Mouse (Mus musculus) mouse embryonic stem cell (cell line): ENCODE data around the gene Camk2d.

ENCODE experiments used
- in situ Hi-C, 2 experiments: fragments of 300-500 bp; cut with MboI; formaldehyde crosslinking; loops; 1 replicate in 1 of 2; 3 replicates in 1 of 2; pipeline ENCODE4 v1.14.3; 2019 to 2020; ENCODE audit warnings: low sequenced_read_pairs in 2 of 2, low pct_unique_long_range_greater_than_20kb in 1 of 2, mixed read lengths in 1 of 2; ENCODE audit not compliant: unreplicated experiment in 1 of 2

Gene Camk2d

GRCm38 (mm10) chr3:126705490-126705889, 109.4 kb downstream of the Camk2d start:
- in situ Hi-C loops: no loop called here

DNA sequence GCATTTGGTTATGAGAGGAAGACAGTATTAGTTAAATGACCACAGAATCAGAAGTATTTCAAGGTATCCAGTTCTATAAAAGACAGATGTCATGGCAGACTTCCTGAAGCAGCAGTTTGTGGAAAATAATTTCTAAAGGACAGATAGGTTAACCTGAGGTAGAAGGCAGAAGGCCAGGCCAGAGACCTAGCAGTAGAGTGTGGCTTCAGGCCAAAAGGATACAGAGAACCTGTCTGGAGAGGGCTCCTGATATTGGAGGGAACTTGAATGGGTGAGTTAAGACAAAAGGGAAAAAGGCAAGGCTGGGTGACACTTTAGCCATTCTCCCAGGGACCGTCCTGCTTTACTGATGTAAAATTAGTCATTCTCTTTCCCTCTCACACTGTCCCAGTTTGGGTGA, 118.2 kb downstream of the Camk2d start:
- in situ Hi-C loops: no loop called here

GRCm38 (mm10) chr3:126723021-126723449, 126.9 kb downstream of the Camk2d start:
- in situ Hi-C loops: no loop called here

- in situ Hi-C loops: no loop called here
Measured at GRCm38 (mm10) chr3:126723458-126723857, 127.4 kb downstream of the Camk2d start.

GRCm38 (mm10) chr3:126725647-126726046, 129.5 kb downstream of the Camk2d start:
- in situ Hi-C loops: no loop called here

- in situ Hi-C loops: no loop called here
Measured at GRCm38 (mm10) chr3:126727387-126727786, 131.3 kb downstream of the Camk2d start.

- in situ Hi-C loops: no loop called here
Measured at GRCm38 (mm10) chr3:126730411-126730810, 134.3 kb downstream of the Camk2d start.

GRCm38 (mm10) chr3:126732323-126732722, 136.2 kb downstream of the Camk2d start:
- in situ Hi-C loops: no loop called here

DNA sequence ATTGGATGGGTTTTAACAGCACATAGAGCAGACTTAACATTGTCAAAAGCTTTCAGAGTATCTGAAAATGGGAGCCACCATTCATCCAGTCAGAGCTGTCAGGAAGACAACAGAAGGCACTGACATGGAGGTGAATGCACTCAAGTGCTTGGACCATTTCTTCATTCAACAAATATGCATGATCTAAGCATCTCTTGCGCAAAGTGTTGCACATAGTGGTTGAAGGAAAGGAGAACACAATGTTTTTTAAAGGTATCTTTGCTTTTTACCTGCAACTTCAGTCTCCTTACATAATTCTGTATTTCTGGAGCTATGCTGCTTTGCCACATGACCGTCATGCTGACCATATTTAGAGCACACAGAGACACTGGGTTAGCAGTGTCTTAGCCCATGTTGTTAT, 138.4 kb downstream of the Camk2d start:
- in situ Hi-C loops: no loop called here

DNA sequence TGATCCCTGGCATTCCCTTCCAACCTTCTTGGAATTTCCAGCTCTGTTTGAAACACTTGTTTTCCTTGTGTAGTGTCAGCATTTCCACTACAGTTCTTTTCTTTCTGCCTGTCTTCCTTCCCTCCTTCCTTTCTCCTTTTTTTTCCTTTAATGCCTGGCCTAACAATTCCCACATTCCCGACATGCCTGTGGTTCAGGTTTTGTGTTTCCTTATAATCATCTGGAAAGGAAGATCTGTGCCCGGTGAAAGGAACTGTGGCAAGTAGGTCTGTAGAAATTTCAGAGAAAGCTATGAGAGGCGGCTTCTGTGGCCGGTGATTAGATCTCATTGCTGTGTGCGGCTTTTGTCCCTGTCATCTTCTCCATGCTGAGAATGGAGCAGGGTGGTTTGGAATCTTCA, 139.1 kb downstream of the Camk2d start:
- in situ Hi-C loops: no loop called here

- in situ Hi-C loops: no loop called here
Measured at GRCm38 (mm10) chr3:126737128-126737527, 141.0 kb downstream of the Camk2d start.

GRCm38 (mm10) chr3:126740146-126740545, 144.0 kb downstream of the Camk2d start:
- in situ Hi-C loops: no loop called here

DNA sequence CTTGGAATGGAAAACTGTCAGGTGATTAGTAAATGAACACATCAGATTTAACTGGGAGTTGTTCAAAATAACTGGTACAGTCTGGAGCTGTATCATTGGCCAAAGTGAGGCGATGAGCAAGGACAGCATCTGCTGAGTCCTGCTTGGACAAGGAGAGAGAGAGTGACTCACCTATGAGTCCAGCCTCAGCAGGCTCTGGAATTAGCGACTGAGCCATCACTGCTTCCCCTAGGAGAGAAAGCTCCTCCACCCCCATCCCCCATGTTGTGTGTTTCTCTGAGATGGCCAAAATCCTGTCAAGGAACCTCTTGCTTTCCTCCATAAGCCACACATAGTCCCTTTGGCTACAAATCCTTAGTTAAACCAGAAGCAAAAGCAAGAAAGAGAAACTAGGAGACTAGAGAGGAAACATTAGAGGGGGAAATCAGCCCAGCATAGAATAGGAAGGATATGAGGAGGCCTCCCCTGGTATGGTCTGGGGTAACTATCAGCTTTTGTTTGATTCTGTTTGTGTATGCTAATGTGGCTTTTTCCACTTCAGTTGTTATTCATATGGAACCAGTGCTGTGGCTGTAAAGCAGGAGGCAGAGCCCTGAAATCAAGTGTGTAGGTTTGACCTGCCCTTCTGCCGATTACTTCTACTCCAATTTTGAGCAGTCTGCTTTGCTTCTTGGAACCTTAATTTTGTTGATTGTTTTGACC, 148.5 kb downstream of the Camk2d start:
- in situ Hi-C loops: no loop called here

DNA sequence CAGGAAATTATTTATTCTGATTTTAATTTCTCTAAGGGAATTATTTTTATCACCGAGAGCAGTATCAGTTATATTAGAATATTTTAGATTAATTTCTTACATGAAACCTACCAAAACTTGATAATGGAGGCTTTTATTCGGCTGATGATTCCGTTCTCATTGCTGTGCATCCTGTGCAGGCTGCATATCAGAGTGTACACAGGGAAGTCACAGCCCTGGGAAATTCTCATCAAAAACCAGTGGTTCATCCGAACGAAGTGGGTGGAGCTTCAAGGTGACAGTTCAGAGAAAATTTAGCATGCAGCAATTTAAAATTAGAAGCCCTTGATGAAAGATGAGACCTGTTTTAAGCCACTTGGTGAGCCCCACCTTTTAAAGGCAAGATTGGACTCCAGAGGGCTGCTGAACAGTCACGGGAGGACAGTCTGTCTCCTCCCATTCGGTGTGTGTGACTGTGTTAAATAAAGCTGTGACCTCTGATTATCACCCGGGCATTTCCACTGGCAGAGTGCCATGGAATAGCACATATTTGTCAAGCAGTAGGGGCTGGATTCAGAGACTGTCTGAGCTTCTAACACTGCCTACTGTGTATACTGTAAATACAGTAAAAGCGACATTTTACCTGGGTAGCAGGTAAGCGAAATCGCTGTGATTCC, 150.2 kb downstream of the Camk2d start:
- in situ Hi-C loops: no loop called here

- in situ Hi-C loops: no loop called here
Measured at GRCm38 (mm10) chr3:126747628-126748027, 151.5 kb downstream of the Camk2d start.

- in situ Hi-C loops: no loop called here
Measured at GRCm38 (mm10) chr3:126751377-126752098, 155.4 kb downstream of the Camk2d start.

GRCm38 (mm10) chr3:126752978-126753377, 156.9 kb downstream of the Camk2d start:
- in situ Hi-C loops: no loop called here

- in situ Hi-C loops: no loop called here
Measured at GRCm38 (mm10) chr3:126758398-126758797, 162.3 kb downstream of the Camk2d start.

GRCm38 (mm10) chr3:126760608-126761007, 164.5 kb downstream of the Camk2d start:
- in situ Hi-C loops: no loop called here
